Mouse (Mus musculus) erythroblast, embryonic 14.5 days (primary cell): ENCODE data around the gene AI413582.

Experiments
- GATA1 ChIP-seq: IDR thresholded peaks from 2 replicates; pipeline ENCODE4 v1.6.1; 2012; ENCODE audit warnings: low read length, inconsistent platforms, mixed read lengths
- TAL1 ChIP-seq: IDR thresholded peaks from 3 replicates; pipeline ENCODE4 v1.6.1; 2012; ENCODE audit warnings: low read length, inconsistent platforms, mixed read lengths

GRCm38 (mm10) chr17:27573772-27574320 lies 8.3 kb upstream of the AI413582 start:
- TF ChIP-seq GATA1, result no peak
- TF ChIP-seq TAL1, result no peak
